Mouse (Mus musculus) heart, embryonic 11.5 days (tissue): ENCODE results near the gene Zmynd19. TPM values are rescaled to one million over a fixed set of nuclear protein-coding genes. Genes with fewer than 3 reads are reported as not detected.

Experiments
- ATAC-seq: fragments of 200-750 bp; cut with Nextera tagmentation; replicated peaks from 2 replicates; pipeline ENCODE4 v1.8.0; 2017; ENCODE audit warnings: moderate library complexity; ENCODE audit not compliant: insufficient number of reproducible peaks, low FRiP score, low TSS enrichment
- H3K27ac ChIP-seq: fragments of 300-500 bp; sonication (generic); 2 replicates; pipeline ENCODE4 v1.5.1; 2014; ENCODE audit warnings: mild to moderate bottlenecking, low read depth, low read length
- H3K27me3 ChIP-seq: fragments of 300-500 bp; sonication (generic); 2 replicates; pipeline ENCODE4 v1.6.1; 2014; ENCODE audit warnings: mild to moderate bottlenecking, low read length, mixed read lengths; ENCODE audit not compliant: control insufficient read depth, insufficient read depth
- H3K36me3 ChIP-seq: fragments of 300-500 bp; sonication (generic); 2 replicates; pipeline ENCODE4 v1.6.1; 2014; ENCODE audit warnings: mild to moderate bottlenecking, low read length, moderate library complexity, mixed read lengths; ENCODE audit not compliant: control insufficient read depth, insufficient read depth
- H3K4me1 ChIP-seq: fragments of 300-500 bp; sonication (generic); 2 replicates; pipeline ENCODE4 v1.6.1; 2014; ENCODE audit warnings: low read length; ENCODE audit not compliant: control insufficient read depth, insufficient read depth
- H3K4me2 ChIP-seq: fragments of 300-500 bp; sonication (generic); 2 replicates; pipeline ENCODE4 v1.6.1; 2014; ENCODE audit warnings: mild to moderate bottlenecking, moderate library complexity
- H3K4me3 ChIP-seq: fragments of 300-500 bp; sonication (generic); 2 replicates; pipeline ENCODE4 v1.5.1; 2014; ENCODE audit warnings: low read depth, low read length
- H3K9ac ChIP-seq: fragments of 300-500 bp; sonication (generic); 2 replicates; pipeline ENCODE4 v1.6.1; 2014; ENCODE audit warnings: mild to moderate bottlenecking, low read depth, low read length, moderate library complexity
- H3K9me3 ChIP-seq: fragments of 300-500 bp; sonication (generic); replicated peaks from 2 replicates; pipeline ENCODE4 v1.6.1; 2016; ENCODE audit warnings: low read length; ENCODE audit not compliant: control insufficient read depth
- WGBS: fragments of 180-500 bp; shearing (Covaris S2); extraction: QIAGEN DNeasy Blood & Tissue Kit; methylation state at CpG from one replicate; pipeline ENCODE4 v1.1.7; 2014; ENCODE audit not compliant: insufficient replicate concordance; 5-methylcytosine and 5-hydroxymethylcytosine counted together
- microRNA-seq: library from miRNA; unstranded; fragments of <30 nt; microRNA quantifications from one replicate; pipeline ENCODE4, GENCODE M21; 2016; ENCODE audit warnings: borderline number of aligned reads
- polyA plus RNA-seq: library from polyadenylated mRNA; unstranded; fragments of >200 nt; fragmentation: Nextera tagmentation; extraction: Ambion mirVana; gene quantifications from 2 replicates; pipeline ENCODE4 v1.2.1, GENCODE M21; 2014

Gene Zmynd19
- polyA plus RNA-seq, 1 experiment from 2014 or later: 12.5 TPM

DNA sequence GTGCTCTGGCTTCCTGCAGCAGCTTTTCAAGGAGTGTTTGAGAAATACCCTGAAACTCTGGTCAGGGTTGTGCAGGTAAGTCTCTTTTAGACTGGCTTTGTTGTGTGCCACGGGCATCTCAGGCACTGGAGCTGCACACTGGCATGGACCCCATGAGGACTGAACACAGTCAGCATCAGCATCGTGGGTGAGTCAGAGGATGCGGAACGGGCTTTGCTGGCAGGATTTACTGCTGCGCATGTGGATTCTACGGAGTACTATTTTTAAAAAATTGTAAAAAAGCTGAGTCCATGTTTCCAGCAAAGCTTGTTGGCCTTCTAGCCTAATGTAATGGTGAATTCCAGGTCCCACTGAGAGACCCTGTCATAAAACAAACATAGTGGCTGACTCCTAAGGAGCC lies 45.7 kb downstream of the Zmynd19 start:
- H3K4me2 ChIP-seq: no peak overlapping the region
- 94% methylated on average over 6 of the region's 6 CpGs for WGBS
- no peaks in the 10 kb centered on the region for H3K4me1 ChIP-seq
- no peak for ATAC-seq
- no peak overlapping the region for H3K27ac ChIP-seq
- H3K4me3 ChIP-seq: no peak overlapping the region
- no peaks in the 10 kb centered on the region for H3K9me3 ChIP-seq
- no peak overlapping the region for H3K9ac ChIP-seq
- no peaks in the 10 kb centered on the region for H3K36me3 ChIP-seq
- no peaks in the 10 kb centered on the region for H3K27me3 ChIP-seq

DNA sequence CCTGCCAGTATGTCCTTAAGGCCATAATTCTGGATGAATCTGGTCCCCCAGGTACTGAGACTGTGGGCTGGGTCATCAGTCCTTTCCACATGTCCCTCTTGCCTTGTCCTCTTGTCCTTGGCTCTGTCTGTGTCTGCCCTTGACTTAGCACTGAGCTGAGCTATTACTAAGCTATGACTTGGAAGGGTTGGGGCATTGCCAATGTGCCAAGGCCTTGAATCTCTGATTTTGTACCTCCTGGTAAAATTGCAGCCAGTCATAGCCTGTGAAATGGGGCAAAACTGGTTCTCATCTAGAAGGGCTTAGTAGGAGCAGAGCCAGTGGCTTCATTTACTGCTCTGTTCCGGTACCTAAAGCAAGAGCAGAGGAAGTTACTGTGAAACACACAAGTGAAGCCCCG lies 46.9 kb downstream of the Zmynd19 start:
- Histone ChIP-seq H3K4me2 (no peak overlapping the region), H3K27ac (no peak overlapping the region), H3K9me3 (no peaks in the 10 kb centered on the region), H3K36me3 (no peaks in the 10 kb centered on the region), H3K27me3 (no peaks in the 10 kb centered on the region), H3K4me3 (no peak overlapping the region), H3K4me1 (no peaks in the 10 kb centered on the region), H3K9ac (no peak overlapping the region)
- 89% methylated on average over 2 of the region's 2 CpGs for WGBS
- ATAC-seq: no peak

DNA sequence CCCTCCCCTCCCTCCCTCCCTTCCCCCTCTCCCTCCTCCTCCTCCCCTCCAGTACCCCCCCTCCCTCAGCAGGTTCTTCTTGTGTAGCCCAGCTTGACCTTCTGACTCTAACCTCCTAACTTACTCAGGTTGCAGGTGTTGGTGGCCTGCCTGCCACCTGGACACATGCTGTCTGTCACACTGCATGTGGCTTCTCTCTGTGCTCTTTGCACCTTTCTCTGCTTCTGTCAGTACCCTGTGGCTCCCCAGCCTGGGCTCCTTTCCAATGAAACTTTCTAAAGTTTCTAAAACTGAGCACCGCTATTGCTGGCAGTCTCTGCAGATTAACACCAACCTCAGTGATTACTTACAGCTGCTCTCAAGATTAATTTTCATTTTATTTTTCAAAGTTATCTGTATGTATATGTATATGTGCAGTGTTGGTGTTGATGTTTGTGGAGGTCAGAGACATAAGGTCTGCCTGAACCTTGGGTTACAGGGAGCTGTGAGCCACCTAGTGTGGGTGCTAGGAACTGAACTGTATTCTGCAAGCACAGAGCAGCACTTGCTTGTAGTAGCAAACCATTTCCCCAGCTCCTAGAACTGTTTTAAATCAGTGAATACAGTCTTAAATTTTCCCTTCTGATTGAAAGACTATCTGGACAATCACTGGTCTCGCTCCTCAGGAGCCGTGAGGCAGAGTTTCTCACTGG lies 51.1 kb downstream of the Zmynd19 start:
- WGBS: 76% methylated on average over 3 of the region's 3 CpGs
- H3K4me2 ChIP-seq: no peak overlapping the region
- H3K4me1 ChIP-seq: no peaks in the 10 kb centered on the region
- no peaks in the 10 kb centered on the region for H3K9me3 ChIP-seq
- H3K36me3 ChIP-seq: no peaks in the 10 kb centered on the region
- no peak for ATAC-seq
- no peaks in the 10 kb centered on the region for H3K27me3 ChIP-seq
- no peak overlapping the region for H3K9ac ChIP-seq
- H3K27ac ChIP-seq: no peak overlapping the region
- H3K4me3 ChIP-seq: no peak overlapping the region

DNA sequence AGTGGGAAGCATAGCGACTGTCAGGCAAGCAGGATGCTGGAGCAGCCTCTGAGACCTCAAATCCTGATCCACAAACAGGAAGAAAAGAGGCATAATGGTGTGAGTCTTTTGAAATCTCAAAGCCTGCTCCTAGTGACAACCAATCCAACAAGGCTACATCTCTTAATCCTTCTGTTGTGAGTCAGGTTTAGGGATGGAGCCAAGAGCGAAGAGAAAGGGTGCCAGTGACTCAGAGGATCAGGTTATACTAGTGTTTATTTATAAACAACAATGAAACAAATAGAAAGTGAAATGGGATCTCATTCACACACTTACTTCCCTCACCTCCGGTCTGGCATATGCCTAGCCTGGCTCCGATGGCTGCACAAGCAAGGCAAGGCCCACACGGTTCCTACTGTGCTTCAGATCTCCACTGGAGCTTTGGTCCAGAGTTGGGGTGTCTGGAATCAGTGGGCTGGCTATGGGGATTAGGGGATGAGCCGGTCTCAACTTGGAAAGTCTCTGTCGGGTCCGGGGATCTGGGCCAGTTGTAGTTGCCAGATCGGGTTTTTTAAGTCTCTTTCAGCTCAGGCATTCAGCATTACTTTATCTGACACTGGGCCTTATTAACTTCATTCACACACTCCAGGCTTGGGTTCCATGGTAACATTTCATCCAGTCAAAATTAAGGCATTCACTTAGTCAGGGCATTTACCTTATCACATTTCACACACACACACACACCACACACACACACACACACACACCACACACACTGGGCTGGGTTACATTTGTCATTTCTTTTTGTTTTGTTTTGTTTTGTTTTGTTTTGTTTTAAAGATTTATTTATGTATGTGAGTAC lies 54.6 kb downstream of the Zmynd19 start:
- Histone ChIP-seq H3K4me2 (no peak overlapping the region), H3K36me3 (no peaks in the 10 kb centered on the region), H3K27me3 (no peaks in the 10 kb centered on the region), H3K27ac (no peak overlapping the region), H3K4me3 (no peak overlapping the region), H3K9me3 (no peaks in the 10 kb centered on the region), H3K9ac (no peak overlapping the region), H3K4me1 (no peaks in the 10 kb centered on the region)
- 74% methylated on average over 9 of the region's 9 CpGs for WGBS
- ATAC-seq: no peak

DNA sequence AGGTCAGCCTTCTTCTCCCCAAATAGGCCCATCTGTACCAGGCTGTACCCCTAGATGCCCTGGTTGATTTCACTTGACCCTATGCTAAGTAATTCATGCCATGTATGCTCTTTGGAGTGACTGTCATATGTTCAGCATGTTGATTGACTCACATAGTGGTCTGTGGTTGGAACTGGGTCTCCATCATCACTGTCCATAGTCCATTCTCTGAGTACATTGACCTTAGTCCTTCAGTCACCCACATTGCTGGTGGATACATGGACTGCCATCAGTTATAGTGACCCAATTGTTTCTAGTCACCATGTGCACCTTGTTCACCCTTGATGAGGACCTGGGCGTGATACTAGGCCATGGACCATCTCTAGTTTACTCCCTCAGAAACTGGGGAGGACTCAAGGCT lies 57.2 kb downstream of the Zmynd19 start:
- no peak for ATAC-seq
- no peak overlapping the region for H3K4me3 ChIP-seq
- 74% methylated on average over 1 of the region's 1 CpGs for WGBS

DNA sequence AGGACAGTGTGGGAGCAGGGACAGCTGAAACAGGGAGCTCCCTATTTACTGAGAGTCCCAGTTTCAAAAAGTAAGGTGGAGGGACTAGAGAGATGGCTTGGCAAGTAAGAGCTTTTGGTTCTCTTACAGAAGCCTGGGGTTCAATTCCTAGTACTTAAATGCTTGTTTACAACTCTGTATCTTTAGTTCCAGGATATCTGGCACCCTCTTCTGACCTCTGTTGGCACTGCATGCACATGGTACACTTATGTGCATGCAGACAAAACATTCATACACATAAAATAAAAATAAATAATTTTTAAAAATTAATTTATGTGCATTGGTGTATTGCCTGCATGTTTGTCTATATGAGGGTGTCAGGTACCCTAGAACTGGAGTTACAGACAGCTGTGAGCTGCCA lies 58.7 kb downstream of the Zmynd19 start:
- no peak for ATAC-seq
- Histone ChIP-seq H3K4me3 (no peak overlapping the region), H3K9me3 (no peaks in the 10 kb centered on the region)

More for the DNA sequence above, 57.2 kb downstream of the Zmynd19 start:
- Histone ChIP-seq H3K4me2 (no peak overlapping the region), H3K36me3 (no peaks in the 10 kb centered on the region), H3K4me1 (no peaks in the 10 kb centered on the region), H3K9me3 (no peaks in the 10 kb centered on the region), H3K9ac (no peak overlapping the region), H3K27me3 (no peaks in the 10 kb centered on the region), H3K27ac (no peak overlapping the region)

More for the DNA sequence above, 58.7 kb downstream of the Zmynd19 start:
- no peaks in the 10 kb centered on the region for H3K4me1 ChIP-seq
- H3K36me3 ChIP-seq: no peaks in the 10 kb centered on the region
- no peak overlapping the region for H3K4me2 ChIP-seq
- no peak overlapping the region for H3K9ac ChIP-seq
- H3K27me3 ChIP-seq: no peaks in the 10 kb centered on the region
- H3K27ac ChIP-seq: no peak overlapping the region

Small RNA genes lying within 50 kb of the gene (microRNA-seq; reads per million reads assigned to microRNA genes)
- gene Gm22875: not detected

Other genes with a start within 250 kb of the Zmynd19 start
- gene Cacna1b, start 186.6 kb upstream of the Zmynd19 start, polyA plus RNA-seq: 0.23 and 0.32 TPM in 2 replicates
- 51.2 and 53.8 TPM in 2 replicates for gene Ehmt1, start 30.2 kb upstream of the Zmynd19 start, polyA plus RNA-seq
- gene Arrdc1, start 14.5 kb upstream of the Zmynd19 start, polyA plus RNA-seq: 10.3 and 12.3 TPM in 2 replicates
- gene Dph7, start 12.6 kb downstream of the Zmynd19 start, polyA plus RNA-seq: 17.2 and 22.0 TPM in 2 replicates
- gene Mrpl41, start 25.3 kb downstream of the Zmynd19 start, polyA plus RNA-seq: 123 and 137 TPM in 2 replicates
- gene Pnpla7, start 26.2 kb downstream of the Zmynd19 start, polyA plus RNA-seq: 6.9 and 8.1 TPM in 2 replicates
- gene Nsmf, start 104.6 kb downstream of the Zmynd19 start, polyA plus RNA-seq: 32.9 and 37.7 TPM in 2 replicates
- not detected in 2 replicates for gene Entpd8, start 130.5 kb downstream of the Zmynd19 start, polyA plus RNA-seq
- 0.10 TPM in 1 of 2 replicates, not detected in the other for gene Noxa1, start 145.4 kb downstream of the Zmynd19 start, polyA plus RNA-seq
- gene Nrarp, start 231.0 kb downstream of the Zmynd19 start, polyA plus RNA-seq: 4.5 and 4.8 TPM in 2 replicates
- gene Tor4a, start 247.1 kb downstream of the Zmynd19 start, polyA plus RNA-seq: 5.9 and 8.3 TPM in 2 replicates